Mouse (Mus musculus) forebrain, embryonic 12.5 days (tissue): Measurements from ENCODE around the gene Cd180. TPM values are rescaled to one million over a fixed set of nuclear protein-coding genes. Genes with fewer than 3 reads are reported as not detected.

Source experiments
- ATAC-seq: fragments of 200-750 bp; cut with Nextera tagmentation; 2 replicates; pipeline ENCODE4 v1.8.0; 2017; ENCODE audit warnings: moderate TSS enrichment; ENCODE audit not compliant: low FRiP score
- H3K27ac ChIP-seq: fragments of 300-500 bp; sonication (generic); 2 replicates; pipeline ENCODE4 v1.5.1; 2016; ENCODE audit warnings: mild to moderate bottlenecking
- H3K27me3 ChIP-seq: fragments of 300-500 bp; sonication (generic); 2 replicates; pipeline ENCODE4 v1.6.1; 2016; ENCODE audit warnings: mild to moderate bottlenecking
- H3K36me3 ChIP-seq: fragments of 300-500 bp; sonication (generic); replicated peaks from 2 replicates; pipeline ENCODE4 v1.6.1; 2016; ENCODE audit warnings: mild to moderate bottlenecking
- H3K4me1 ChIP-seq: fragments of 300-500 bp; sonication (generic); 2 replicates; pipeline ENCODE4 v1.6.1; 2016
- H3K4me2 ChIP-seq: fragments of 300-500 bp; sonication (generic); 2 replicates; pipeline ENCODE4 v1.6.1; 2016; ENCODE audit warnings: mild to moderate bottlenecking, moderate library complexity
- H3K4me3 ChIP-seq: fragments of 300-500 bp; sonication (generic); replicated peaks from 2 replicates; pipeline ENCODE4 v1.5.1; 2016; ENCODE audit warnings: mild to moderate bottlenecking
- H3K9ac ChIP-seq: fragments of 300-500 bp; sonication (generic); 2 replicates; pipeline ENCODE4 v1.6.1; 2016; ENCODE audit warnings: mild to moderate bottlenecking
- H3K9me3 ChIP-seq: fragments of 300-500 bp; sonication (generic); 2 replicates; pipeline ENCODE4 v1.6.1; 2016
- WGBS: fragments of 180-500 bp; shearing (Covaris S2); methylation state at CpG from one replicate; pipeline ENCODE4 v1.1.7; 2016; 5-methylcytosine and 5-hydroxymethylcytosine counted together
- polyA plus RNA-seq: library from polyadenylated mRNA; unstranded; fragments of >200 nt; fragmentation: Nextera tagmentation; extraction: Ambion mirVana; gene quantifications from 2 replicates; pipeline ENCODE4 v1.2.1, GENCODE M21; 2016

Cd180 gene
- polyA plus RNA-seq: 0.50 and 0.55 TPM in 2 replicates

GRCm38 (mm10) chr13:102693341-102693801 is at the start of gene Cd180:
Gene Cd180 (plus strand): TSS chr13:102693558.
- no peak for ATAC-seq
- H3K4me3 ChIP-seq: no peak within 1 kb of the TSS
- H3K27me3 ChIP-seq: no peaks in the 10 kb centered on the region
- H3K9me3 ChIP-seq: no peaks in the 10 kb centered on the region
- WGBS: 93% methylated on average over 8 of the region's 8 CpGs
- H3K27ac ChIP-seq: no peak within 1 kb of the TSS
- H3K36me3 ChIP-seq: no peaks in the 10 kb centered on the region
- H3K9ac ChIP-seq: no peak within 1 kb of the TSS
- peaks cover 15% of the 10 kb centered on the region for H3K4me1 ChIP-seq
- H3K4me2 ChIP-seq: no peak within 1 kb of the TSS

- peak; percentile 59 for ATAC-seq
- Histone ChIP-seq H3K4me1 (no peaks in the 10 kb centered on the region; the same call in 1 of the 2 replicates), H3K9ac (no peak overlapping the region), H3K9me3 (no peaks in the 10 kb centered on the region), H3K4me3 (no peak overlapping the region), H3K27ac (no peak overlapping the region), H3K36me3 (no peaks in the 10 kb centered on the region), H3K27me3 (0 out of 2 replicates have a peak, but pooled peaks cover 3% of the 10 kb centered on the region), H3K4me2 (peak overlapping the region; percentile 39)
- 20% methylated on average over 8 of the region's 8 CpGs for WGBS
These were observed 49.0 kb upstream of the Cd180 start for GRCm38 (mm10) chr13:102644344-102644743.

GRCm38 (mm10) chr13:102644789-102645551 is 48.4 kb upstream of the Cd180 start:
- Histone ChIP-seq H3K4me1 (no peaks in the 10 kb centered on the region; the same call in 1 of the 2 replicates), H3K4me2 (peak overlapping the region; percentile 39), H3K4me3 (no peak overlapping the region), H3K27me3 (0 out of 2 replicates have a peak, but pooled peaks cover 3% of the 10 kb centered on the region), H3K9ac (no peak overlapping the region), H3K36me3 (no peaks in the 10 kb centered on the region), H3K9me3 (no peaks in the 10 kb centered on the region), H3K27ac (no peak overlapping the region)
- 23% methylated on average over 17 of the region's 17 CpGs for WGBS
- peak; percentile 89 for ATAC-seq

- H3K4me3 ChIP-seq: no peak overlapping the region
- 76% methylated on average over 10 of the region's 10 CpGs for WGBS
- H3K4me1 ChIP-seq: no peaks in the 10 kb centered on the region; the same call in 1 of the 2 replicates
- H3K4me2 ChIP-seq: no peak overlapping the region
- no peak overlapping the region for H3K9ac ChIP-seq
- H3K9me3 ChIP-seq: no peaks in the 10 kb centered on the region
- H3K27ac ChIP-seq: no peak overlapping the region
- 0 out of 2 replicates have a peak, but pooled peaks cover 3% of the 10 kb centered on the region for H3K27me3 ChIP-seq
- no peaks in the 10 kb centered on the region for H3K36me3 ChIP-seq
- ATAC-seq: 0 out of 2 replicates have a peak, but pooled peaks have one; percentile 2
These were observed 47.0 kb upstream of the Cd180 start for GRCm38 (mm10) chr13:102646271-102646771.

- Histone ChIP-seq H3K27ac (no peak overlapping the region), H3K4me2 (no peak overlapping the region), H3K9ac (no peak overlapping the region), H3K4me3 (no peak overlapping the region), H3K27me3 (no peaks in the 10 kb centered on the region), H3K36me3 (no peaks in the 10 kb centered on the region), H3K9me3 (no peaks in the 10 kb centered on the region), H3K4me1 (no peaks in the 10 kb centered on the region; the same call in 1 of the 2 replicates)
- no peak for ATAC-seq
- 80% methylated on average over 4 of the region's 4 CpGs for whole genome bisulfite sequencing
These were observed 45.8 kb upstream of the Cd180 start for GRCm38 (mm10) chr13:102647511-102647910.

GRCm38 (mm10) chr13:102652303-102652889 is 41.0 kb upstream of the Cd180 start:
- Histone ChIP-seq H3K9ac (no peak overlapping the region), H3K27me3 (no peaks in the 10 kb centered on the region), H3K9me3 (no peaks in the 10 kb centered on the region), H3K4me1 (no peaks in the 10 kb centered on the region), H3K4me2 (no peak overlapping the region), H3K27ac (no peak overlapping the region), H3K4me3 (no peak overlapping the region), H3K36me3 (no peaks in the 10 kb centered on the region)
- no peak for ATAC-seq
- 91% methylated on average over 6 of the region's 6 CpGs for WGBS

GRCm38 (mm10) chr13:102655071-102655570 is 38.2 kb upstream of the Cd180 start:
- 64% methylated on average over 2 of the region's 2 CpGs for WGBS
- Histone ChIP-seq H3K27ac (no peak overlapping the region), H3K4me1 (no peaks in the 10 kb centered on the region), H3K9me3 (no peaks in the 10 kb centered on the region), H3K4me3 (no peak overlapping the region), H3K36me3 (no peaks in the 10 kb centered on the region), H3K4me2 (no peak overlapping the region), H3K27me3 (no peaks in the 10 kb centered on the region), H3K9ac (no peak overlapping the region)
- ATAC-seq: no peak

- Histone ChIP-seq H3K9ac (no peak overlapping the region), H3K4me1 (no peaks in the 10 kb centered on the region), H3K9me3 (no peaks in the 10 kb centered on the region), H3K27ac (no peak overlapping the region), H3K4me3 (no peak overlapping the region), H3K27me3 (no peaks in the 10 kb centered on the region), H3K4me2 (no peak overlapping the region), H3K36me3 (no peaks in the 10 kb centered on the region)
- ATAC-seq: no peak
- 79% methylated on average over 11 of the region's 11 CpGs for WGBS
These were observed 37.1 kb upstream of the Cd180 start for GRCm38 (mm10) chr13:102656153-102656690.

- H3K4me2 ChIP-seq: no peak overlapping the region
- H3K36me3 ChIP-seq: no peaks in the 10 kb centered on the region
- H3K27ac ChIP-seq: no peak overlapping the region
- no peak overlapping the region for H3K9ac ChIP-seq
- ATAC-seq: no peak
- H3K27me3 ChIP-seq: no peaks in the 10 kb centered on the region
- H3K4me1 ChIP-seq: no peaks in the 10 kb centered on the region
- H3K4me3 ChIP-seq: no peak overlapping the region
- no peaks in the 10 kb centered on the region for H3K9me3 ChIP-seq
- 79% methylated on average over 6 of the region's 6 CpGs for WGBS
These were observed 35.0 kb upstream of the Cd180 start for GRCm38 (mm10) chr13:102658223-102658839.

GRCm38 (mm10) chr13:102664041-102664440 is 29.3 kb upstream of the Cd180 start:
- Histone ChIP-seq H3K27ac (no peak overlapping the region), H3K4me3 (no peak overlapping the region), H3K27me3 (0 out of 2 replicates have a peak, but pooled peaks cover 5% of the 10 kb centered on the region), H3K9ac (no peak overlapping the region), H3K36me3 (no peaks in the 10 kb centered on the region), H3K9me3 (no peaks in the 10 kb centered on the region), H3K4me2 (no peak overlapping the region), H3K4me1 (no peaks in the 10 kb centered on the region; the same call in 1 of the 2 replicates)
- ATAC-seq: no peak
- WGBS: 67% methylated on average over 6 of the region's 6 CpGs

GRCm38 (mm10) chr13:102664843-102665587 is 28.3 kb upstream of the Cd180 start:
- H3K4me3 ChIP-seq: 0 out of 2 replicates have a peak overlapping the region, but pooled peaks have one; percentile 11
- peak overlapping the region; percentile 44 for H3K4me2 ChIP-seq
- 50% methylated on average over 12 of the region's 12 CpGs for WGBS
- no peaks in the 10 kb centered on the region for H3K36me3 ChIP-seq
- H3K4me1 ChIP-seq: no peaks in the 10 kb centered on the region; the same call in 1 of the 2 replicates
- ATAC-seq: peak; percentile 55; the same call in 1 of the 2 replicates
- H3K27me3 ChIP-seq: 0 out of 2 replicates have a peak, but pooled peaks cover 5% of the 10 kb centered on the region
- no peak overlapping the region for H3K9ac ChIP-seq
- no peak overlapping the region for H3K27ac ChIP-seq
- no peaks in the 10 kb centered on the region for H3K9me3 ChIP-seq
